Mouse (Mus musculus): ENCODE measurements around the gene Filip1.

GRCm38 (mm10) chr9:79979274-79979673 lies 33.4 kb downstream of the Filip1 start:
- no peak for TF ChIP-seq BHLHE40 (IDR thresholded peaks at IDR 0.05; ENCODE audit: borderline replicate concordance, low read depth, low read length)
- TF ChIP-seq E2F4 (IDR thresholded peaks at IDR 0.05; ENCODE audit: borderline replicate concordance, low read depth, low read length) = no peak
- no peak for TF ChIP-seq EP300 (IDR thresholded peaks at IDR 0.05; ENCODE audit: low read depth in 1 of 2, low read length in 2 of 2)
- no peak for TF ChIP-seq POLR2AphosphoS2 (IDR thresholded peaks at IDR 0.05; ENCODE audit: low read length)
- no peak for TF ChIP-seq GABPA (IDR thresholded peaks at IDR 0.05; ENCODE audit: low read depth, low read length)
- no peak for TF ChIP-seq POLR2AphosphoS5 (IDR thresholded peaks at IDR 0.05; ENCODE audit: borderline replicate concordance, low read depth, low read length)
- no peak for TF ChIP-seq JUND (IDR thresholded peaks at IDR 0.05; ENCODE audit: low read depth, low read length)
- TF ChIP-seq MYC (IDR thresholded peaks at IDR 0.05; ENCODE audit: low read depth, low read length) = no peak
- TF ChIP-seq MYB (IDR thresholded peaks at IDR 0.05; ENCODE audit: low read depth, low read length) = no peak
- TF ChIP-seq GATA1 (IDR thresholded peaks at IDR 0.05; ENCODE audit: low read depth, low read length) = no peak
- TF ChIP-seq POLR2A (IDR thresholded peaks at IDR 0.05; ENCODE audit: control insufficient read depth in 1 of 2, insufficient read depth in 1 of 2, low read depth in 1 of 2, low read length in 2 of 2, poor library complexity in 1 of 2) = no peak
- no peak for TF ChIP-seq ZKSCAN1 (IDR thresholded peaks at IDR 0.05; ENCODE audit: low read depth, low read length)

Data from MEL (cell line).